Mouse (Mus musculus): Measurements from ENCODE around the gene Znrf3.

DNA sequence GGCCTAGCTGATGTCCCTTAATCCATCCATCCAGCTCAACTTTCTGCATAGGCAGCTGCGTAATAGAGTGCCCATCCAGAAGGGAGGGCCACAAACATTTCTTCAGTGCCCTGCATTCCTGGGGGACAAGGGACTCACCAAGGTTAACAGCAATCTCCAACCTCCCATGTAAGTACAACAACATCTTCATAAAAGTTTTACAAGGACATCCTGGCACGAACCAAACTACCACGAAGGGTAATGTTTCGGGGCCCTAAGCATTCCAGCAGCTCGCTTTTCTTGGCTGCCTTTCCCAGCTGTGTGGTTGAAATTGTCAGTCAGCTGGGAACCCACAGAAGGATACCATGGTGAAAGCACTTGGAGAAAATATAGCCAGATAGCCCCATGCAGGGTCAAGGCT is 63.4 kb downstream of the Znrf3 start:
- no peak for TF ChIP-seq CTCF (IDR thresholded peaks at IDR 0.05; ENCODE audit: control insufficient read depth, insufficient read depth, insufficient replicate concordance, low read depth, low read length)
- TF ChIP-seq POLR2A (IDR thresholded peaks at IDR 0.05; ENCODE audit: control insufficient read depth, low read depth, low read length) = no peak
